Comparison of ENCODE assay signal across 7 mouse cellular contexts in the genomic region with DNA sequence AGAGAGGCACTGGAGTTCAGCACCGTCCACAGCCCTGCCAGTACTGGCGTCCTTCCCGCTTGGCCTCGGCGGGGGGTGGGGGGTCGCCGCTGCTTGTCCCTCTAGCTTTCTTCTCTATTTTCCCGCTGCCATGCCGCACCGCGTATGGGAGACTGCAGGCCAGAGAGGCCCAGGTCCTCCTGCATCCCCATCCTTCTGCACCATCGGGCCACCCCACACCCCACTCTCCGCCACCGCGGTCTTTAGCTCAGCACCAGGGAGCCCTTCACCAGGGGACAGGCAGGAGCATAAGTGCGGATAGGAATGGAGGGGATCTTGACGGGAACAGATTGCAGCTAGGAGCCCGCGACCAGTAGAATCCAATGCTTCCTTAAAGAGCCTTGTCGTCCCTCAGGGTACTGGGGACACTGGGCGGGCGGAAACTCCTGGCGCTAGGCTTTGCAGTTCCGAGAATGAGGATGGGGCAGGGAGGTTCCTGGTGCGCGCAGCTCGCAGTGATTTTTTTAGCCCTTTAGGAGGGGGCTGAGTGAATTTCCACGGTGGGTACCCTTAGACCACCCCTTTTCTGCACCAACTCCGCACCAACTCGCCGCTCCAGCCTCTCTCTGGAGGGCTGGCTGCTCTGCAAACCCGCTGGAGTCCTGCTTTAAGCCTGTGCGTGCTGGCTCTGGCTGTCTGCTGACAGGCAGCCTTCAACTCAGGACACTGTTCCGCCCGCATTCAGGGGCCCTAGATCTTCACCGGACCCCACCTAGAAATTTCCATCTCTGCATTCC.
DNase-seq lines count a peak whose midpoint lies in the region; ATAC-seq lines count a peak whose summit lies in the region.

No protein-coding gene starts in this region.

- no peak overlapping the region for H3K9ac ChIP-seq in lung, embryonic 16.5 days (ENCODE audit: low read length)
- peak overlapping the region; percentile 61 for H3K9ac ChIP-seq in embryonic facial prominence, embryonic 14.5 days (ENCODE audit: low read depth, low read length)
- no peak overlapping the region for H3K9ac ChIP-seq in liver, embryonic 13.5 days

- no peak overlapping the region for H3K27ac ChIP-seq in lung, embryonic 16.5 days (ENCODE audit: low read length)
- H3K27ac ChIP-seq in embryonic facial prominence, embryonic 14.5 days (replicated peaks; ENCODE audit: low read depth, low read length): no peak overlapping the region; the same call in 1 of the 2 replicates
- peak overlapping the region; percentile 94 for H3K27ac ChIP-seq in hindbrain, embryonic 10.5 days
- H3K27ac ChIP-seq in liver, embryonic 13.5 days: no peak overlapping the region

- no peak for DNase-seq in lung, adult 18-20 months
- DNase-seq in embryonic facial prominence, embryonic 14.5 days (ENCODE audit: low spot score): peak; percentile 20
- peak; percentile 81 for DNase-seq in hindbrain, embryonic 10.5 days (ENCODE audit: low spot score)
- no peak for DNase-seq in liver, embryonic 13.5 days
- peak; percentile 11 for DNase-seq in retina, postnatal 7 days (ENCODE audit: low read depth, low spot score)
- no peak for DNase-seq in urinary bladder, postnatal 14 days (ENCODE audit: low spot score)

- no peaks in the 10 kb centered on the region for H3K9me3 ChIP-seq in lung, embryonic 16.5 days (ENCODE audit: control insufficient read depth, low read length)
- no peaks in the 10 kb centered on the region for H3K9me3 ChIP-seq in embryonic facial prominence, embryonic 14.5 days (ENCODE audit: control insufficient read depth, low read length)
- H3K9me3 ChIP-seq in hindbrain, embryonic 10.5 days: no peaks in the 10 kb centered on the region
- no peaks in the 10 kb centered on the region for H3K9me3 ChIP-seq in liver, embryonic 13.5 days (replicated peaks)

- peaks cover 14% of the 10 kb centered on the region for H3K4me1 ChIP-seq in lung, embryonic 16.5 days (replicated peaks; ENCODE audit: control insufficient read depth, insufficient read depth, low read length)
- H3K4me1 ChIP-seq in embryonic facial prominence, embryonic 14.5 days (ENCODE audit: control insufficient read depth, insufficient read depth, low read length): 0 out of 2 replicates have a peak, but pooled peaks cover 5% of the 10 kb centered on the region
- H3K4me1 ChIP-seq in hindbrain, embryonic 10.5 days (replicated peaks): peaks cover 50% of the 10 kb centered on the region
- H3K4me1 ChIP-seq in liver, embryonic 13.5 days (replicated peaks): peaks cover 3% of the 10 kb centered on the region; the same call in 1 of the 2 replicates

- H3K4me2 ChIP-seq in lung, embryonic 16.5 days (ENCODE audit: low read depth, low read length): peak overlapping the region; percentile 63
- H3K4me2 ChIP-seq in embryonic facial prominence, embryonic 14.5 days (ENCODE audit: low read depth, low read length): peak overlapping the region; percentile 73
- H3K4me2 ChIP-seq in liver, embryonic 13.5 days: peak overlapping the region; percentile 53

- peak; percentile 56 for ATAC-seq in lung, embryonic 16.5 days (ENCODE audit: low read depth)
- peak; percentile 62 for ATAC-seq in embryonic facial prominence, embryonic 14.5 days (ENCODE audit: low read depth)
- ATAC-seq in liver, embryonic 13.5 days (ENCODE audit: low read depth): no peak

- no peaks in the 10 kb centered on the region for H3K36me3 ChIP-seq in lung, embryonic 16.5 days (ENCODE audit: control insufficient read depth, insufficient read depth, low read length)
- H3K36me3 ChIP-seq in embryonic facial prominence, embryonic 14.5 days (ENCODE audit: control insufficient read depth, insufficient read depth, low read length): no peaks in the 10 kb centered on the region
- no peaks in the 10 kb centered on the region for H3K36me3 ChIP-seq in hindbrain, embryonic 10.5 days
- no peaks in the 10 kb centered on the region for H3K36me3 ChIP-seq in liver, embryonic 13.5 days

- H3K27me3 ChIP-seq in lung, embryonic 16.5 days (ENCODE audit: control insufficient read depth, insufficient read depth, low read depth, low read length): peaks cover 70% of the 10 kb centered on the region
- peaks cover 82% of the 10 kb centered on the region for H3K27me3 ChIP-seq in embryonic facial prominence, embryonic 14.5 days (replicated peaks; ENCODE audit: control insufficient read depth, insufficient read depth, low read length)
- H3K27me3 ChIP-seq in hindbrain, embryonic 10.5 days (ENCODE audit: insufficient read depth, poor library complexity, severe bottlenecking): peaks cover 91% of the 10 kb centered on the region
- H3K27me3 ChIP-seq in liver, embryonic 13.5 days: peaks cover 81% of the 10 kb centered on the region

- peak overlapping the region; percentile 40 for H3K4me3 ChIP-seq in lung, embryonic 16.5 days (ENCODE audit: low read length)
- peak overlapping the region; percentile 52 for H3K4me3 ChIP-seq in embryonic facial prominence, embryonic 14.5 days (ENCODE audit: low read depth, low read length)
- H3K4me3 ChIP-seq in hindbrain, embryonic 10.5 days: peak overlapping the region; percentile 66
- H3K4me3 ChIP-seq in liver, embryonic 13.5 days (replicated peaks): peak overlapping the region; percentile 33

- WGBS in lung, embryonic 16.5 days: under 1% methylated on average over 32 of the region's 36 CpGs
- WGBS in embryonic facial prominence, embryonic 14.5 days: under 1% methylated on average over 31 of the region's 36 CpGs
- under 1% methylated on average over 36 of the region's 36 CpGs for WGBS in hindbrain, embryonic 10.5 days
- WGBS in liver, embryonic 13.5 days (ENCODE audit: insufficient replicate concordance): 2% methylated on average over 36 of the region's 36 CpGs

Comparison
In these comparisons a context has a peak if more than half of its experiments do, and no peak if none do; other contexts are left out.
1. DNase-seq: peak in embryonic facial prominence, embryonic 14.5 days (single experiment), hindbrain, embryonic 10.5 days (single experiment) and retina, postnatal 7 days (single experiment); none in lung, adult 18-20 months (0 of 2), liver, embryonic 13.5 days (single experiment) and urinary bladder, postnatal 14 days (single experiment).
2. Peak in every context shown above with its lines, with median percentiles within 50 percentile points of each other: H3K4me2 ChIP-seq and H3K4me3 ChIP-seq.